Mouse (Mus musculus) erythroblast, embryonic 14.5 days (primary cell): ENCODE measurements around the gene Sptssb. TPM values are rescaled to one million over a fixed set of nuclear protein-coding genes. Genes with fewer than 3 reads are reported as not detected.

ENCODE experiments used
- H3K27me3 ChIP-seq: 2 replicates; pipeline ENCODE4 v1.6.1; 2012; ENCODE audit warnings: inconsistent platforms; ENCODE audit not compliant: control insufficient read depth
- H3K36me3 ChIP-seq: 2 replicates; pipeline ENCODE4 v1.6.1; 2012; ENCODE audit warnings: mild to moderate bottlenecking, inconsistent platforms; ENCODE audit not compliant: control insufficient read depth
- H3K4me1 ChIP-seq: 2 replicates; pipeline ENCODE4 v1.6.1; 2012; ENCODE audit warnings: inconsistent platforms; ENCODE audit not compliant: control insufficient read depth
- H3K4me3 ChIP-seq: replicated peaks from 2 replicates; pipeline ENCODE3; 2012; ENCODE audit warnings: moderate library complexity, mild to moderate bottlenecking, inconsistent platforms
- H3K9me3 ChIP-seq: 2 replicates; pipeline ENCODE4 v1.6.1; 2012; ENCODE audit warnings: low read length, inconsistent platforms, mixed read lengths; ENCODE audit not compliant: control insufficient read depth
- GATA1 ChIP-seq: IDR thresholded peaks from 2 replicates; pipeline ENCODE4 v1.6.1; 2012; ENCODE audit warnings: low read length, inconsistent platforms, mixed read lengths
- TAL1 ChIP-seq: IDR thresholded peaks from 3 replicates; pipeline ENCODE4 v1.6.1; 2012; ENCODE audit warnings: low read length, inconsistent platforms, mixed read lengths
- polyA plus RNA-seq: library from polyadenylated mRNA; stranded (reverse); fragments of >175 nt; gene quantifications from 2 replicates; pipeline ENCODE4 v1.2.3, GENCODE M21; 2012

Sptssb gene
- polyA plus RNA-seq, 1 experiment, result not detected

- Histone ChIP-seq H3K27me3 (no peaks in the 10 kb centered on the region), H3K4me3 (no peak overlapping the region), H3K4me1 (no peaks in the 10 kb centered on the region), H3K36me3 (no peaks in the 10 kb centered on the region), H3K9me3 (no peaks in the 10 kb centered on the region; the same call in 1 of the 2 replicates)
- no peak for TF ChIP-seq GATA1
- no peak for TF ChIP-seq TAL1
These were observed 80.4 kb downstream of the Sptssb start for GRCm38 (mm10) chr3:69779246-69779796.

GRCm38 (mm10) chr3:69773356-69773755, 86.4 kb downstream of the Sptssb start:
- no peaks in the 10 kb centered on the region for H3K36me3 ChIP-seq
- H3K27me3 ChIP-seq, result no peaks in the 10 kb centered on the region
- no peaks in the 10 kb centered on the region for H3K4me1 ChIP-seq
- no peaks in the 10 kb centered on the region for H3K9me3 ChIP-seq
- no peak overlapping the region for H3K4me3 ChIP-seq
- TF ChIP-seq GATA1 (no peak), TAL1 (no peak)

Other genes starting within 250 kb of the Sptssb start
- 1.3 and 2.6 TPM in 2 replicates for gene Nmd3, start 138.0 kb downstream of the Sptssb start, polyA plus RNA-seq
- gene Otol1, start 147.7 kb upstream of the Sptssb start, polyA plus RNA-seq, result not detected in 2 replicates